Mouse (Mus musculus) bone marrow macrophage, adult 2 months (primary cell): ENCODE measurements around the gene Tnip3. TPM values are rescaled to one million over a fixed set of nuclear protein-coding genes. Genes with fewer than 3 reads are reported as not detected.

Source experiments
- H3K27ac ChIP-seq: 2 replicates; pipeline ENCODE4 v1.5.1; 2012; ENCODE audit warnings: low read depth, low read length; ENCODE audit not compliant: insufficient read depth
- H3K4me1 ChIP-seq: 2 replicates; pipeline ENCODE4 v1.6.1; 2012; ENCODE audit warnings: low read length; ENCODE audit not compliant: control insufficient read depth, insufficient read depth
- H3K4me3 ChIP-seq: 2 replicates; pipeline ENCODE4 v1.5.1; 2012; ENCODE audit warnings: mild to moderate bottlenecking, low read length, moderate library complexity; ENCODE audit not compliant: insufficient read depth
- CTCF ChIP-seq: IDR thresholded peaks from 2 replicates; pipeline ENCODE4 v1.5.1; 2012; ENCODE audit warnings: low read depth, mild to moderate bottlenecking, low read length, moderate library complexity
- POLR2A ChIP-seq: IDR thresholded peaks from 2 replicates; pipeline ENCODE4 v1.6.1; 2012; ENCODE audit warnings: mild to moderate bottlenecking, low read depth, low read length, borderline replicate concordance
- polyA plus RNA-seq: library from polyadenylated mRNA; stranded (reverse); fragments of >200 nt; gene quantifications from 2 replicates; pipeline ENCODE4 v1.2.4, GENCODE M21; 2012; ENCODE audit not compliant: missing spikeins, insufficient read depth, insufficient read length

Gene Tnip3
- polyA plus RNA-seq, 1 experiment, result 165 TPM

DNA sequence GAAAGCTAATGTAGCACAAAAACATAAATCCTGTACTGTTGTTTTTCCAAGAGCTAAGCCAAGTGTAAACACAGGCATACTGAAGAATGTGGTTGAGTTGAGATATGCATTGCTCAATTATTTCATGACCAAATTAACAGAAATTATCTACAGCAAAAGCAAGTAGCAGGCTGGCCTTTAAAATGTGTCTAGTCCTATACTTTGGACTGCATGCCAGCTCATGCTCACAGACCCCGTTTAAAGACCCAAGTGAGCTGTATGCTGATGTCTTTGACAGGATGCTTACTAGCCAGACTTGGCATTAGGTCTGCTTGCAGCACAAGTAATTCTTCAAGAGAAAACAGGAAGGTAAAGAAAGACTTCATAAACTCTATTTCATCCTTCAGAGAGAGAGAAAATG is 75.8 kb downstream of the Tnip3 start:
- Histone ChIP-seq H3K4me1 (peaks cover 41% of the 10 kb centered on the region), H3K27ac (no peak overlapping the region), H3K4me3 (no peak overlapping the region)
- TF ChIP-seq POLR2A (no peak), CTCF (no peak)

DNA sequence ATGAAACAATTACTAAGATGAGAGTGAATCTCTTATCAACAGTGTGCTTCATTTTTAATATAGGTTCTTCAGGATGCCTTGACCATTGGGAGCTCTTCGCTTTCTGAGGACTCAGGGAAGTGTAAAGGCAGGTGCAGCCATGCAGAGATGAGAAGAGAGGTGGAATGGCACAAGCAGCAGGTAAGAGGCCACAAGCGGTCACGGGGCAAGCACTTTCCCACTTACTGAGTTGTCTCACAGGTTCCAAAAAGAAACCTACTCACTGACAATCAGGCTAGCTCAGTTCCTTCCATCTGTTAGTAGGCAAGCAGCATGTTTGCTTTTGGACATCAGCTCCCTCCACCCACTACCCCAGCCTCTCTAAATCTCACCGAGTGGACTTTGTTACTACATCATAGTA is 80.7 kb downstream of the Tnip3 start:
- no peak overlapping the region for H3K4me3 ChIP-seq
- H3K27ac ChIP-seq, result no peak overlapping the region
- no peak for TF ChIP-seq CTCF
- no peak for TF ChIP-seq POLR2A
- H3K4me1 ChIP-seq, result peaks cover 13% of the 10 kb centered on the region

GRCm38 (mm10) chr6:65606946-65607345 is 81.8 kb downstream of the Tnip3 start:
- H3K4me3 ChIP-seq, result no peak overlapping the region
- TF ChIP-seq POLR2A (no peak), CTCF (no peak)
- H3K27ac ChIP-seq, result no peak overlapping the region
- H3K4me1 ChIP-seq, result peaks cover 16% of the 10 kb centered on the region

- Histone ChIP-seq H3K4me3 (no peak overlapping the region), H3K4me1 (peaks cover 29% of the 10 kb centered on the region), H3K27ac (peak overlapping the region; percentile 61; the same call in 1 of the 2 replicates)
- no peak for TF ChIP-seq CTCF
- TF ChIP-seq POLR2A, result no peak
Observed at GRCm38 (mm10) chr6:65611834-65612233, 86.7 kb downstream of the Tnip3 start.

DNA sequence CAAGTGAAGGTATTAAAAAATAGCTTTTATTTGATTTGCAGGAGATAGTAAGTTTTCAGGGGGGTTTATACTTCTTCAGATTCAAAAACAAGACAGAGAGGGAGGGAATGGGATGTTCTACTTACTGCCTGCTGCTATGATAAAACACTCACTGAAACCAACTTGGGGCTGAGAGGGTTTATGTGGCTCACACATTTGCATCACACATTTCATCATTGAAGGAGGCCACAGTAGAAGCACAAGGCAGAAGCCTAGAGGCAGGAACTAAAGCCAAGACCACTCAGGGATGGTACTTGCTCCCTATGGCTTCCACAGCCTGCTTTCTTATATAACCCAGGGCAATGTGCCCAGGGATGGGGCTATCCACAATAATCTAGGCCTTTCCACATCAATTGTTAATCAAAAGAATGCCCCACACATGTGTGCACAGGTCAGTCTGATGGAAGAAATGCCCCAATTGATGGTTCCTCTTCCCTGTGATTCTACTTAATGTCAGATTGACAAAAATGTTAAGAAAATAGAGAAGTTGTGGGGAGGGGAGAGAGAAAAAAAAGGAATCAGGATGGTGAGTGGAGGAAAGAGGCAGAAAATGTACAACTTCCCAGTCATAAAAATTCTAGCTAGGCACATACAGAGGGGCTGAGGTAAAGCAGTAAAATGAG is 88.9 kb downstream of the Tnip3 start:
- peaks cover 25% of the 10 kb centered on the region for H3K4me1 ChIP-seq
- H3K4me3 ChIP-seq, result no peak overlapping the region
- H3K27ac ChIP-seq, result peak overlapping the region; percentile 65
- no peak for TF ChIP-seq POLR2A
- TF ChIP-seq CTCF, result no peak

GRCm38 (mm10) chr6:65615641-65616040 is 90.5 kb downstream of the Tnip3 start:
- Histone ChIP-seq H3K4me1 (peaks cover 25% of the 10 kb centered on the region), H3K27ac (no peak overlapping the region), H3K4me3 (no peak overlapping the region)
- TF ChIP-seq CTCF (no peak), POLR2A (no peak)

DNA sequence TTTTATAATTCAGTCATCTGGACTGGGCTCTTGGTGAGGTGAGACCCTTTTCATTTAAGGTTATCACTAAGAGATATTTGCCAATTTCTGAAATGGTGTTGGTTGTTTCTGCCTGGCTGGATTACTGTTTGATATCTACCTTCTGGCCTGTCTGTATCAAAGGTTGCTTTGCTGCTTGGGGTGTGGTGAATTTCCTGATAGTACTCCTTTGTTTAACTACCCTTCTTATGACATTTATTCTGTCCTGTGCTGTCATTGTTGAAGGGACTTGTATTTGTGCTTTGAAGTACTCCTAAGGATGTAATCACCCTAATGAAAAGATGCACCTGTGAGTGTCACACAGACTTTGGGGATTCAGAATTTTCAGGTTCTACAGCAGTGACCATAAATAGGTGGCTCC is 96.1 kb downstream of the Tnip3 start:
- TF ChIP-seq POLR2A (no peak), CTCF (no peak)
- H3K4me1 ChIP-seq, result peaks cover 2% of the 10 kb centered on the region; the same call in 1 of the 2 replicates
- no peak overlapping the region for H3K4me3 ChIP-seq
- no peak overlapping the region for H3K27ac ChIP-seq

DNA sequence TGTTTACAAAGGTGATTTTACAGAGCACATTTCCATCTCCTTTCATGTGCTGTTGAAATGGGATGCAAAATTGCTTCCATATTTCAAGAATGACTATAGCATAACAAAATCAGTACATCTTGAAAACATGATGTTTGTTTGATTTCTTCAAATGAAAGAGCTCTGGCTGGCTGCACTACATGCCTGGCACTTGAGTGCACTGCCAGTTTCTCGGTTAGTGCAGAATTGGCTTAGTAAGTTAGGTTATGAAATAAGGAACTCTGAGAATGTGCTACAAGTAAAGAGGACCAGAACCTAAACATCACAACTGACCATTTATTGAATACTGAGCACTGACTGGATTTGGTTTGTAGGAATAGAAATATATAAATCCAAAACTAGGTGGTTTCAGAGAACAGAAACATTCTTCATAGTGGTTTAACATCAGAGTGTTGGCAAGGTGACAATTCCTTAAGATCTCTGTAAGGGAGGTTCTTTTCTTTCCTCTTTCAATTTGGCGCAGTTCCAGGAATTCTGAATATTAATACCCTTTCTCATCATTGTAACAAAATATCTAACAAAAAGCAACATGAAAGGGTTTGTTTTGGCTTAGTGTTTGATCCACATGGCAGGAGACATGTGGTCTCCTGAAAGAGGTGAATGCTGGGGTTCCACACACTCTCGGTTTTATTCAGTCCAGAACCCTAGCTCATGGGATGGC is 98.1 kb downstream of the Tnip3 start:
- Histone ChIP-seq H3K4me1 (peaks cover 2% of the 10 kb centered on the region; the same call in 1 of the 2 replicates), H3K4me3 (no peak overlapping the region)
- TF ChIP-seq POLR2A (no peak), CTCF (no peak)

GRCm38 (mm10) chr6:65630578-65630977 is 105.5 kb downstream of the Tnip3 start:
- Histone ChIP-seq H3K4me1 (no peaks in the 10 kb centered on the region), H3K4me3 (no peak overlapping the region), H3K27ac (no peak overlapping the region)
- TF ChIP-seq POLR2A (no peak), CTCF (no peak)

More for the DNA sequence above, 98.1 kb downstream of the Tnip3 start:
- H3K27ac ChIP-seq, result no peak overlapping the region

DNA sequence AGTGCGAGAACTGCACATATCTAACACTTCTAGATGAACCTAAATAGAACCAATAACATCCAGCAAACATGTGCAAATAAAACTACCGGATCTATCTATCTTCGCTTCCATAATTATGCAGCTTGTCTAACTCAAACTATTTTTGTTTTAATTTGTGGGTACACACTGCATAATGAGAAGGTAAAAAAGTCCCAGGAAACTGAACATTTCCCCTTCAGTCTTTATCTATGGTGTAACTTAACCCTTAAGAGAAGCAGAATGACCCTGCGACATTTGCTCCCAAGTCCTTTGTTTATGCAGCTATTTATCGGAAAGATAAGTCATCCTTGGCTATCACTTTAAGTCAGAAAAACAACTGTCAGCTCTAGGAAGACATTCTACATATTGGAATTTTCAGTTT is 107.1 kb downstream of the Tnip3 start:
- Histone ChIP-seq H3K27ac (no peak overlapping the region), H3K4me3 (no peak overlapping the region), H3K4me1 (no peaks in the 10 kb centered on the region)
- TF ChIP-seq CTCF, result no peak
